Mouse (Mus musculus): ENCODE results near the gene Gm156. TPM values are rescaled to one million over a fixed set of nuclear protein-coding genes. Genes with fewer than 3 reads are reported as not detected.
"Not testable (repeated sequence)": the region's sequence is repeated elsewhere in the genome, so short reads cannot be mapped to it uniquely, and the experiment has no call there.

Gene Gm156
- polyA plus RNA-seq (2015; fragmentation: Nextera tagmentation; extraction: Ambion mirVana), result not detected in 2 replicates

DNA sequence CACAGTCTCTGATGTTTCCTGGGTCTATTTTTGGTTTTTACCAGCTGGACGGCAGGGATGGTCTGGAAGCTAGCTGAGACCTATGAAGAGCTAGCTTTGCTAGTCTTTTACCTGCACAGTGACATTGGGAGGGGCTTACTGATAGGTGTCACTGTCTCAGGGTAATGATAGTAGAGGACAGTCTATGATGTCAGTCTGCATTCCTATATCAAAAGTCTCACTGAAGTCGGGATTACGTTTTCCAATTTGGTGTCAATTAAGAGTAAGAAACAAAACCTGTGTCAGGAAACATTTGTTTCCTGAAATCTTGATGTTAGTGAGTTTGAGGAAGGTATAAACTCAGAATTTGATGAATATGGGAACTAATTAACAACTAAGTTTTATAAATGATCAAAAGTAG is at the start of gene Gm156:
TSS of gene Gm156 (minus strand) at position 101 of the 400 bp plus-strand sequence.
- WGBS, result 85% methylated on average over 3 of the region's 3 CpGs
- not testable (repeated sequence) for ATAC-seq (replicated peaks; ENCODE audit: low FRiP score, low read depth)

GRCm38 (mm10) chr6:129825559-129825958 is 41.5 kb upstream of the Gm156 start:
- no peaks in the 10 kb centered on the region for H3K9me3 ChIP-seq (replicated peaks; ENCODE audit: low read length)
- ATAC-seq (replicated peaks; ENCODE audit: low FRiP score, low read depth), result no peak

More for the DNA sequence above, at the start of gene Gm156:
- not testable (repeated sequence) for H3K36me3 ChIP-seq (ENCODE audit: insufficient read depth, low read length); H3K4me1 ChIP-seq (replicated peaks; ENCODE audit: insufficient read depth, low read length); H3K27ac ChIP-seq; H3K9ac ChIP-seq (ENCODE audit: low read depth, low read length); H3K4me3 ChIP-seq (replicated peaks; ENCODE audit: low read depth, low read length); DNase-seq (ENCODE audit: low spot score); H3K9me3 ChIP-seq (replicated peaks; ENCODE audit: low read length); H3K4me2 ChIP-seq (ENCODE audit: low read length); H3K27me3 ChIP-seq (ENCODE audit: insufficient read depth, low read length)

GRCm38 (mm10) chr6:129824004-129824403 is 39.9 kb upstream of the Gm156 start:
- Histone ChIP-seq H3K9ac (ENCODE audit: low read depth, low read length) (no peak overlapping the region), H3K9me3 (replicated peaks; ENCODE audit: low read length) (no peaks in the 10 kb centered on the region), H3K4me3 (replicated peaks; ENCODE audit: low read depth, low read length) (no peak overlapping the region), H3K4me2 (ENCODE audit: low read length) (no peak overlapping the region), H3K27me3 (ENCODE audit: insufficient read depth, low read length) (no peaks in the 10 kb centered on the region), H3K36me3 (ENCODE audit: insufficient read depth, low read length) (no peaks in the 10 kb centered on the region), H3K27ac (no peak overlapping the region), H3K4me1 (replicated peaks; ENCODE audit: insufficient read depth, low read length) (no peaks in the 10 kb centered on the region)
- no peak for DNase-seq (ENCODE audit: low spot score)
- ATAC-seq (replicated peaks; ENCODE audit: low FRiP score, low read depth), result no peak
- no peak for TF ChIP-seq CTCF (IDR thresholded peaks at IDR 0.05; ENCODE audit: low read depth)
- WGBS, result 90% methylated on average over 1 of the region's 1 CpGs

More at GRCm38 (mm10) chr6:129825559-129825958, 41.5 kb upstream of the Gm156 start:
- 95% methylated on average over 1 of the region's 1 CpGs for WGBS
- H3K4me2 ChIP-seq (ENCODE audit: low read length), result no peak overlapping the region
- no peaks in the 10 kb centered on the region for H3K4me1 ChIP-seq (replicated peaks; ENCODE audit: insufficient read depth, low read length)
- peak; percentile 35 for TF ChIP-seq CTCF (IDR thresholded peaks at IDR 0.05; ENCODE audit: low read depth)
- DNase-seq (ENCODE audit: low spot score), result no peak
- no peaks in the 10 kb centered on the region for H3K27me3 ChIP-seq (ENCODE audit: insufficient read depth, low read length)
- H3K9ac ChIP-seq (ENCODE audit: low read depth, low read length), result no peak overlapping the region
- no peak overlapping the region for H3K4me3 ChIP-seq (replicated peaks; ENCODE audit: low read depth, low read length)
- no peak overlapping the region for H3K27ac ChIP-seq
- no peaks in the 10 kb centered on the region for H3K36me3 ChIP-seq (ENCODE audit: insufficient read depth, low read length)

DNA sequence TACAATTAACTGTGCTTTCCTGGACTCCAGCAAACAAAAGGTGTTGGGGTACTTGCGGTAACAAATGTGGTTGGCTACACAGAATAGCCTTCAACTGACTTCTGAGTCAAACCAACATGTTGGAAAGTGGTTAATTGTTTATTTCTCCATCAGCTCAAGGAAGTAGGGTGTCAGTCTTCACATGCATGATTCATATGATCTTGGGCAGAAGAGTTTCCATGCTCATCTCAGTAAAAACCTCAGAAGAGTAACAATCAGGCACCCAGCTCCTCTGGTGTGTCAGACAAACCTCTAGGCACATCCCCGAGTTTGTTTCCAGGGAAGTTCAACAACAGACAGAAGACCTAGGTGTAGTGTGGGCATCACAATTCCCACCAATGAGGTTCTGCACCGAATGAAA is 33.7 kb upstream of the Gm156 start:
- H3K9me3 ChIP-seq (replicated peaks; ENCODE audit: low read length), result no peaks in the 10 kb centered on the region
- ATAC-seq (replicated peaks; ENCODE audit: low FRiP score, low read depth) (no peak), DNase-seq (ENCODE audit: low spot score) (no peak)
- TF ChIP-seq CTCF (IDR thresholded peaks at IDR 0.05; ENCODE audit: low read depth), result no peak
- H3K9ac ChIP-seq (ENCODE audit: low read depth, low read length), result no peak overlapping the region
- no peaks in the 10 kb centered on the region for H3K27me3 ChIP-seq (ENCODE audit: insufficient read depth, low read length)
- H3K4me1 ChIP-seq (replicated peaks; ENCODE audit: insufficient read depth, low read length), result no peaks in the 10 kb centered on the region
- H3K4me2 ChIP-seq (ENCODE audit: low read length), result no peak overlapping the region
- 65% methylated on average over 3 of the region's 3 CpGs for WGBS
- no peaks in the 10 kb centered on the region for H3K36me3 ChIP-seq (ENCODE audit: insufficient read depth, low read length)
- no peak overlapping the region for H3K27ac ChIP-seq
- H3K4me3 ChIP-seq (replicated peaks; ENCODE audit: low read depth, low read length), result no peak overlapping the region

DNA sequence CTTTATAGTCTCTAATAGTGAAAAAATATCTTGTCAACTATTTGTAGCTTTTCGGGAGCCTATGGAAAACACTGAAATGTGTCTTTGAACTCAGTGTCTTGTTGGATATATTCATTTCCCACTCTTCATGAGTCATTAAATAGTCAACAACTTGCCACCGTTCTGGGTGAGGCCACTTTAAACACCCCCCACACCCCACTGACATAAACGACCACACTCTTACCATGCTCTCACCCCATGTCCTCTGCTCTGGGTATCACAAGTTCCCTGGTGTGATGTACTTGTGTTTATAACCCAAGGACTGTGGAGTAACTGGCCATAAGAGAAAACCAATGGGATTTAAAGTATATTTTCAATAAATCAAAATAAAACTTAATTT is 36.4 kb downstream of the Gm156 start:
- Histone ChIP-seq H3K4me1 (replicated peaks; ENCODE audit: insufficient read depth, low read length) (no peaks in the 10 kb centered on the region), H3K36me3 (ENCODE audit: insufficient read depth, low read length) (no peaks in the 10 kb centered on the region), H3K4me3 (replicated peaks; ENCODE audit: low read depth, low read length) (no peak overlapping the region), H3K9me3 (replicated peaks; ENCODE audit: low read length) (no peaks in the 10 kb centered on the region), H3K4me2 (ENCODE audit: low read length) (no peak overlapping the region), H3K27ac (no peak overlapping the region), H3K9ac (ENCODE audit: low read depth, low read length) (no peak overlapping the region), H3K27me3 (ENCODE audit: insufficient read depth, low read length) (no peaks in the 10 kb centered on the region)
- no peak for ATAC-seq (replicated peaks; ENCODE audit: low FRiP score, low read depth)
- no peak for TF ChIP-seq CTCF (IDR thresholded peaks at IDR 0.05; ENCODE audit: low read depth)
- no peak for DNase-seq (ENCODE audit: low spot score)
- WGBS, result 66% methylated on average over 3 of the region's 3 CpGs

DNA sequence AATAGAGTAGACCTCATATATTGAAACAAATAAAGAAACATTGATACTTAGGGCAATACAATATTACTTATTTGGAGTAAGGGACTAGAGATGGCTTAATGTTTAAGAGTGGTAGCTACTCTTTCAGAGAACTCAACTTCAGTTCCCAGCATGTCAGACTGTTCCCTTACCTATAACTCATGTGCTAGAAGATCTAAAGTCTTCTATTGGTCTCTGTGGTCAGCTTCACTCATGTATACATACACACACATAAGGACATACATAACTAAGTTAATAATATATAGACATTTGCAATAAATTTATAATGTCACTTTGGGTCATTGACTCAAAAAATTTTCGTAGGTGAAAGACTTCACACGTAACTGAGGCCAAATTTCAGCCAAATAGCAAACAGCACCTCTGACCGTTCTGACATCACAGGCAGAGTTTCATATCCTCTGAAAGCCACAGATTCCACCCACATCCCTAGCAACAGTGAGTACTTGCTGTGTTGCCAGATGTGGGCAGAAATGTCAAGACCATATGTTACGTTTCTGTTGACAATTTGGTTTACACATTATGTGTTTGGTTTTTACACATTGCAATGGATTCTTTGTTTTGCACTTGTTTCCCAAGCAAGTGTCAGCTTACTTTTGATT is 36.9 kb downstream of the Gm156 start:
- no peak for ATAC-seq (replicated peaks; ENCODE audit: low FRiP score, low read depth)
- DNase-seq (ENCODE audit: low spot score), result no peak
- H3K4me2 ChIP-seq (ENCODE audit: low read length), result no peak overlapping the region
- H3K9ac ChIP-seq (ENCODE audit: low read depth, low read length), result no peak overlapping the region
- whole genome bisulfite sequencing, result 76% methylated on average over 4 of the region's 4 CpGs
- no peaks in the 10 kb centered on the region for H3K9me3 ChIP-seq (replicated peaks; ENCODE audit: low read length)
- no peak overlapping the region for H3K4me3 ChIP-seq (replicated peaks; ENCODE audit: low read depth, low read length)
- H3K36me3 ChIP-seq (ENCODE audit: insufficient read depth, low read length), result no peaks in the 10 kb centered on the region
- no peaks in the 10 kb centered on the region for H3K4me1 ChIP-seq (replicated peaks; ENCODE audit: insufficient read depth, low read length)
- no peak for TF ChIP-seq CTCF (IDR thresholded peaks at IDR 0.05; ENCODE audit: low read depth)
- H3K27ac ChIP-seq, result no peak overlapping the region
- H3K27me3 ChIP-seq (ENCODE audit: insufficient read depth, low read length), result no peaks in the 10 kb centered on the region

DNA sequence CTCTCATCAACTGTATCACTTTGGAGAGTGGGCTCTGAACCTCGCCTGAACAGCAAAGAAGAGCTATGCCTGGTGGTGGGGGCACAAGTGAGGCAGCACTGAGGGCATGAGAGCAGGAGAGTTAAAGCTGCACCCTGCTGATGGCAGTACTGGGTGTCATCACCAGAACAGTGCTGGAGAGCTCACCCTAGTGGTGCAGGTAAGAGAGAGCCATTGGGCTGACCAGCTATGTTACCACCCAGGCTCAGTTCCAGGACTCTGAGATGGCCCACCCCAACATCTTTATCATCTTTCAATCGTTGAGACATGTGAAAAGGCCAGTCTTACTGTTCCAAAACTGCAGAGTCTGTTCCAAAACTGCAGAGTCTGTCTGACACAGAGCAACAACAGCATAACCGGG is 37.9 kb downstream of the Gm156 start:
- no peaks in the 10 kb centered on the region for H3K27me3 ChIP-seq (ENCODE audit: insufficient read depth, low read length)
- WGBS, result 61% methylated on average over 3 of the region's 3 CpGs
- no peak for DNase-seq (ENCODE audit: low spot score)
- H3K9ac ChIP-seq (ENCODE audit: low read depth, low read length), result no peak overlapping the region
- H3K27ac ChIP-seq, result no peak overlapping the region
- no peaks in the 10 kb centered on the region for H3K4me1 ChIP-seq (replicated peaks; ENCODE audit: insufficient read depth, low read length)
- TF ChIP-seq CTCF (IDR thresholded peaks at IDR 0.05; ENCODE audit: low read depth), result no peak
- no peak for ATAC-seq (replicated peaks; ENCODE audit: low FRiP score, low read depth)
- H3K36me3 ChIP-seq (ENCODE audit: insufficient read depth, low read length), result no peaks in the 10 kb centered on the region
- no peaks in the 10 kb centered on the region for H3K9me3 ChIP-seq (replicated peaks; ENCODE audit: low read length)
- H3K4me3 ChIP-seq (replicated peaks; ENCODE audit: low read depth, low read length), result no peak overlapping the region
- H3K4me2 ChIP-seq (ENCODE audit: low read length), result no peak overlapping the region

All from kidney, postnatal 0 days (tissue).